Mouse (Mus musculus) forebrain, postnatal 0 days (tissue): ENCODE results near the gene Prune2. TPM values are rescaled to one million over a fixed set of nuclear protein-coding genes. Genes with fewer than 3 reads are reported as not detected.

ENCODE experiments used
- ATAC-seq: fragments of 200-750 bp; cut with Nextera tagmentation; 2 replicates; pipeline ENCODE4 v1.8.0; 2017; ENCODE audit warnings: mild to moderate bottlenecking, moderate library complexity
- DNase-seq: peaks from one replicate; pipeline ENCODE4 v3.0.0-alpha.2; 2015
- H3K27ac ChIP-seq: fragments of 300-500 bp; sonication (generic); 2 replicates; pipeline ENCODE4 v1.5.1; 2014; ENCODE audit warnings: low read depth, mild to moderate bottlenecking, antibody characterized with exemption, low read length, moderate library complexity, mixed read lengths
- H3K27me3 ChIP-seq: fragments of 300-500 bp; sonication (generic); 2 replicates; pipeline ENCODE4 v1.6.1; 2014; ENCODE audit warnings: mild to moderate bottlenecking, low read length, mixed read lengths; ENCODE audit not compliant: insufficient read depth
- H3K36me3 ChIP-seq: fragments of 300-500 bp; sonication (generic); 2 replicates; pipeline ENCODE4 v1.6.1; 2014; ENCODE audit warnings: mild to moderate bottlenecking, moderate library complexity; ENCODE audit not compliant: insufficient read depth
- H3K4me1 ChIP-seq: fragments of 300-500 bp; sonication (generic); 2 replicates; pipeline ENCODE4 v1.6.1; 2014; ENCODE audit warnings: antibody characterized with exemption; ENCODE audit not compliant: insufficient read depth
- H3K4me2 ChIP-seq: fragments of 300-500 bp; sonication (generic); 2 replicates; pipeline ENCODE4 v1.6.1; 2014; ENCODE audit warnings: low read depth, mild to moderate bottlenecking, moderate library complexity
- H3K4me3 ChIP-seq: fragments of 300-500 bp; sonication (generic); 2 replicates; pipeline ENCODE4 v1.5.1; 2014; ENCODE audit warnings: low read depth, low read length, mixed read lengths
- H3K9ac ChIP-seq: fragments of 300-500 bp; sonication (generic); 2 replicates; pipeline ENCODE4 v1.6.1; 2014; ENCODE audit warnings: mild to moderate bottlenecking
- H3K9me3 ChIP-seq: fragments of 300-500 bp; sonication (generic); 2 replicates; pipeline ENCODE4 v1.6.1; 2016; ENCODE audit warnings: low read length
- CTCF ChIP-seq: sonication (generic); IDR thresholded peaks from 2 replicates; pipeline ENCODE4 v1.5.1; 2016; ENCODE audit warnings: antibody characterized with exemption, control low read depth, low read depth
- WGBS: fragments of 180-500 bp; shearing (Covaris S2); extraction: QIAGEN DNeasy Blood & Tissue Kit; methylation state at CpG from one replicate; pipeline ENCODE4 v1.1.7; 2014; 5-methylcytosine and 5-hydroxymethylcytosine counted together
- polyA plus RNA-seq: library from polyadenylated mRNA; unstranded; fragments of >200 nt; fragmentation: Nextera tagmentation; extraction: Ambion mirVana; gene quantifications from 2 replicates; pipeline ENCODE4 v1.2.1, GENCODE M21; 2015
- total RNA-seq: library from RNA; depleted of rRNA; stranded (reverse); fragments of >200 nt; gene quantifications from 2 replicates; pipeline ENCODE4 v1.2.3, GENCODE M21; 2014

Prune2 gene
- total and polyA plus RNA-seq, 2 experiments from 2014 or later: 7.2 to 13.1 TPM

DNA sequence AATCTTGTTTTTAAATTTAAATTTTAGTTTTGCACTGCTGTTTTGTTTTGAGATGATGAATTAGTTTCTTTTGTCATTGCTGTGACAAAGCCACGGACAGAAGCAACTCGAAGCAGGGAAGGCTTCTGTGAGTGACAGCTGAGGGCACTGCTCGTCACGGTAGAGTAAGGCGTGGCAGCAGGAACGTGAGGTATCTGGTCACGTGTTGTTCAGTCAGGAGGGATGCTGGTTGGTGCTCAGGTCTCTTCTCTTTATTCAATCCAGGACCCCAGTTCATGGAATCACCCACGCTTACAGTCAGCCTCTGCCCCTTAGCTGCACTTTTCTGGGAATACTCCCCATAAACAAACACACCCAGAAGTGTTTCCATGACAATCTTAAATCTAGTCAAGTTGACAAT is 38.3 kb downstream of the Prune2 start:
- no peaks in the 10 kb centered on the region for H3K9me3 ChIP-seq
- no peak overlapping the region for H3K9ac ChIP-seq
- no peak overlapping the region for H3K4me3 ChIP-seq
- 84% methylated on average over 8 of the region's 8 CpGs for WGBS
- TF ChIP-seq CTCF: no peak
- DNase-seq (no peak), ATAC-seq (no peak)
- no peaks in the 10 kb centered on the region for H3K4me1 ChIP-seq
- no peaks in the 10 kb centered on the region for H3K36me3 ChIP-seq
- no peaks in the 10 kb centered on the region for H3K27me3 ChIP-seq
- H3K27ac ChIP-seq: no peak overlapping the region
- no peak overlapping the region for H3K4me2 ChIP-seq

DNA sequence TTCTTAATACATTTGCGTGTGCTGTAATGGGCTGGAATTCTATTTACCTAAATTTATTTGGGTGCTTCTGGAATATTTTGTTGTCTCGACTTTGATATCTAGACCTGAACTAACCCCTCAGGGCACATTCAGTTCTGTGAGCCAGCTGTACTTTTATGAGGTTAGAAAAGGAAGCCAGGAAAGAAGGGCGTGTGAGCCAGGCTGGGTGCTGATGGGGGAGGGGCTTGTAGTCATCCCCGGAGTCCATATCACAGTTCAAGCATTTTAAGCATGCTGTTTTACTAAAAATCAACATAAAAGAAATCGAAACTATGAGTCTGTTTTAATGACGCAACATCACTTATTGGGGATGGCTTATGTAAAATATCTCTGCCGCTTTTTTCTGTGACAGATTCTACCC is 42.0 kb downstream of the Prune2 start:
- 83% methylated on average over 7 of the region's 7 CpGs for WGBS
- DNase-seq (no peak), ATAC-seq (no peak)
- Histone ChIP-seq H3K4me1 (no peaks in the 10 kb centered on the region), H3K9me3 (no peaks in the 10 kb centered on the region), H3K9ac (no peak overlapping the region), H3K36me3 (no peaks in the 10 kb centered on the region), H3K27ac (no peak overlapping the region), H3K27me3 (no peaks in the 10 kb centered on the region), H3K4me3 (no peak overlapping the region), H3K4me2 (no peak overlapping the region)
- TF ChIP-seq CTCF: no peak

DNA sequence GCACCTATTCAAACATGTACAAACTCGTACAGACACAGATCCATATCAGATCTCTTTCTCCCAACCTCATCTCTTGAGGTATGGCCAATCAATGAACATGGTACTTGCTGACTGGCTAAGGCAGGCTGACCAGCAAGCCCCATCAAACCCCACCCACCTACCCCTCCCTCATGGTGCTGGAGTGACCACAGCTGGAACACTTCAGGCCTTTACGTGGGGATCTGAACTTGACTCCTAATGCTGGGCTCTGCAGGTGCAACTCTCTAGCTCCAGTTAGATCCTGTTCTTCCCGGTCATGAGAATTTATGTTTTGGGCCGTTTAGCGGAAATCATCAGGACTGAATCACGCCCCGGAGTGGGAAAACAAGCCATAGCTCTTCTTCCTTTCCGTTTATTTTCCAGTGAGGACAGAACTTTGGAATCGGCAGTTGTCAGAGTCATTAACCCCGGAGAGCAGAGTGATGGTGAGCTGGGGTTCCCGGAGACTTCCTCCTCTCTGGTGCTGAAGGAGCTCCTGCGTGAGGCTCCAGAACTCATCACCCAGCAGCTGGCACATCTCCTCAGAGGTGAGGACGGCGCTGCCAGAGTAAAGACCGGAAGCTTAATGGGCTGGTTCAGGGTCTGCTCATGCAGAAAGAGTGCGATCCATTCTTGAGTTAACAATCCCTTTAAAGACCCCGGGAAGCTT is 50.4 kb downstream of the Prune2 start:
- H3K9me3 ChIP-seq: no peaks in the 10 kb centered on the region
- no peak for TF ChIP-seq CTCF
- H3K27me3 ChIP-seq: no peaks in the 10 kb centered on the region
- no peaks in the 10 kb centered on the region for H3K36me3 ChIP-seq
- H3K9ac ChIP-seq: no peak overlapping the region
- H3K4me3 ChIP-seq: no peak overlapping the region
- ATAC-seq: no peak
- H3K4me1 ChIP-seq: no peaks in the 10 kb centered on the region
- DNase-seq: no peak
- H3K27ac ChIP-seq: no peak overlapping the region
- H3K4me2 ChIP-seq: no peak overlapping the region
- WGBS: 70% methylated on average over 17 of the region's 17 CpGs

DNA sequence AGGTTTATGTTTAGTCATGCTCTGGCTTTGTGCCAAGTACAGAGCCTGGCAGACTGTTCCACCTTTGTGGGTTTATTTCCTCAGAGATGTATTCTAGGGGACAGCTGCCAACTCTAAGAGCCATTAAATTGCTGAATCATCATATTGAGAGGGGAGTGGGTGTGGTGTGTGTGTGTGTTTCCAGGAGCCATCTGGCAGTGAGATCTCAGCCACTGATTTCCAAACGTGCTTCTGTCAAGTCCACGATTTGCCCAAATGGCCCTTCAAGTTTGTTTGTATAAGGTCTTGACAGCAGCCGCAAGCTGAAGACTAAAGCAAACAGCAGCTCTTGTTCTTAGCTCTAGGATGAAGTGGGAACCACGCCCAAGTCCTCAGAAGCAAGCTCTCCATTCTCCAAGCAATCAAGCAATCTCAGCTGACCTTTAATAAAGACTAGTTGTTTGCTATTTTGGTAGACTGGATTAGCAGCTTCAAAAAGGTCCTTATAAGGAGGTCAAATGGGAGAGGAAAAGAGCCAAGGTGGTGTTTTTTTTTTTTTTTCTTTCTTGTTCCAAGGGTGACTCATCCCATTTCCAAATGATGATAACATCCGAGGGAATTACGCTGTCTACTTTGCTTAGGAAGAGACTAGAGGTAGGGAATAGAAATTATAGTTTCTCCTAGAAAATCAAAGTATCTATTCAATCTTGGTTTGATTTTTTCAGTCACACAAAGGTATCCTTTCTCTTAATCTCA is 55.5 kb downstream of the Prune2 start:
- no peaks in the 10 kb centered on the region for H3K9me3 ChIP-seq
- ATAC-seq: peak; percentile 69

DNA sequence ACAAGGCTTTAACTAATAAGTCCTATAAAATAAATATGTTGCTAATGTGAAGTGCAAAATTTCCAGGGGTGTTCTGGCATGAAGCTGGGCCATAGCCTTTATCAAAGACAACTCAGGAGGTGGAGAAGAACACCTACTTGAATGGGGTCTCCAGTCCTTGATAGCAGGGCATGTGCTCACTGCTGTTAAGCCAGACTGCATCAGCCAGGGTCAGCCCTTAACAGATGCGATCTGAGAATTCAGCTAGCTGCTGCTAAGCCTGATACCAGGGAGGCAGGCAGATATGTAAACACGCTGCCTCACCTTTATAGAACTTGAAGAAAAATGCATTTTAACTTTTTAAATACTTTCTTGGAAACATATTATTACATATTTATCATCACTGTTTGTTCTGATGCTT is 57.2 kb downstream of the Prune2 start:
- no peak for TF ChIP-seq CTCF
- H3K27ac ChIP-seq: no peak overlapping the region
- WGBS: 81% methylated on average over 2 of the region's 2 CpGs
- no peaks in the 10 kb centered on the region for H3K4me1 ChIP-seq
- H3K9me3 ChIP-seq: no peaks in the 10 kb centered on the region
- DNase-seq (no peak), ATAC-seq (no peak)
- no peaks in the 10 kb centered on the region for H3K36me3 ChIP-seq
- H3K4me2 ChIP-seq: no peak overlapping the region
- H3K27me3 ChIP-seq: no peaks in the 10 kb centered on the region
- H3K9ac ChIP-seq: no peak overlapping the region
- H3K4me3 ChIP-seq: no peak overlapping the region

More for the DNA sequence above, 55.5 kb downstream of the Prune2 start:
- no peak overlapping the region for H3K9ac ChIP-seq
- no peaks in the 10 kb centered on the region for H3K27me3 ChIP-seq
- no peak overlapping the region for H3K27ac ChIP-seq
- H3K36me3 ChIP-seq: no peaks in the 10 kb centered on the region
- no peak overlapping the region for H3K4me3 ChIP-seq
- H3K4me2 ChIP-seq: no peak overlapping the region
- WGBS: 28% methylated on average over 6 of the region's 6 CpGs
- DNase-seq: peak; percentile 42
- TF ChIP-seq CTCF: no peak
- no peaks in the 10 kb centered on the region for H3K4me1 ChIP-seq

DNA sequence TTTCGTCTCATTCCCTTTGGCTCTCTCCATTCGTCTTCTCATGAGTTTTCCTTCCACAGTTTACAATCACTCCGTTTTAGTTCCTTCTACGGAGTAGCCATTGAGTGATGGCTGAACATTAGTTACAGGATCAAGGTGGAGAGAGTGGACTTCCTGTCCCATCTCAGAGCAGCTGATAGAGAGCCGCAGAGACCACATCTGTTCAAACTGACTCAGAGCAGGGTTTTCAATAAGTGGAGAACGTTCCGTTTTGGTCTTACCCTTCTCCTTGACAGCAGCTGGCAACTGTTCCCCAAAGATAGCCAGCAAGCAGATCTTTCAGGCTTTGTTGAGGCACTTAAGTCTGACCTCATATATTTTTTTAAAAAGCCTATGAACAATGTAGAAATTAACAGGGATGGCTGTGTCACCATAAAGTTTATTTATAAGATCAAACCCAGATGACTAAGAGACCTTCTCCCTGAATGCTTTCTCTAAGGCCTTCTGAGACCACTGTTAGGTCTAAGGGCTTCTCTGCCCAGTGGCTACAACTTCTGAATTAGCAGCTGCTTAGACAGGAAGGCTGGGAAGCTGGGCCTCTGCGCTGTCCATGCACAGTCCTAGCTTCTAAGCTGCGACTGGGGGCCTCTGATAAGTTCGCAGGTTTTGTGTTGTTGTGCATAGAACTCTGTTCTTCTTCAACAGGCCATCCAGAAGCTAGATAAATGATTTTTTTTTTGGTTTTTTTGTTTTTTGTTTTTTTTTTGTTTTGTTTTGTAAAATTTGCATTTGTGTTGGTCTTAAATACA is 58.6 kb downstream of the Prune2 start:
- ATAC-seq (no peak), DNase-seq (no peak)
- no peak overlapping the region for H3K27ac ChIP-seq
- 88% methylated on average over 10 of the region's 10 CpGs for WGBS
- no peaks in the 10 kb centered on the region for H3K9me3 ChIP-seq
- no peak overlapping the region for H3K9ac ChIP-seq
- no peak overlapping the region for H3K4me3 ChIP-seq
- H3K36me3 ChIP-seq: no peaks in the 10 kb centered on the region
- H3K4me2 ChIP-seq: no peak overlapping the region
- no peaks in the 10 kb centered on the region for H3K27me3 ChIP-seq
- H3K4me1 ChIP-seq: no peaks in the 10 kb centered on the region
- TF ChIP-seq CTCF: no peak

DNA sequence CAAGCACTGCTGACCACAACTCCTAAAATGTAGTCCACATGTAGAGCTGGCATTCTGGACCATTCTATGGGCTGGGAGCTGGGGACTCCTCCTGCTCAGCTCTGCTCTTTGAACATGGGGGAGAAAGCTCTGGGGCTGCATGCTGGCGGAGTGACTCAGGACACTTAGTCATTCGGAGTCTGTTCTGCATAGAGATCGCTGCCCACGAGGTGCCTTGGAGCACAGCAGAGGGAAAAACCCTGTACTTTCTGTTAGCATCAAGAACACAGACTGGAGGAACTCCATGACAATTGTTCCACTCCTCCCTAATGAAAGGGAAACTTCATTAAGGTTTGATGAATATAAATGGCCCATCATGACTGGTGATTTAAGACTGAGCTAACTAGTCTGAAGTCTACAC is 68.8 kb downstream of the Prune2 start:
- Histone ChIP-seq H3K27ac (no peak overlapping the region), H3K27me3 (no peaks in the 10 kb centered on the region), H3K4me1 (no peaks in the 10 kb centered on the region), H3K9ac (no peak overlapping the region), H3K4me3 (no peak overlapping the region), H3K4me2 (no peak overlapping the region), H3K36me3 (no peaks in the 10 kb centered on the region), H3K9me3 (no peaks in the 10 kb centered on the region)
- no peak for TF ChIP-seq CTCF
- ATAC-seq (no peak), DNase-seq (no peak)
- 78% methylated on average over 4 of the region's 4 CpGs for WGBS
